28 mouse cellular contexts compared by ENCODE assay signal in genomic region chr7:64025155-64025554, GRCm38 (mm10).
A peak's percentile ranks its signal among the peaks of the same experiment; 100 is the strongest.
DNase-seq lines count a peak whose midpoint lies in the region; ATAC-seq lines count a peak whose summit lies in the region.
"Had no signal": no experiment of that assay in that cellular context is flagged by ENCODE, and none has a peak within 500 bp of the region (broad histone marks: within the 10 kb centered on the region; RNA-seq: fewer than 3 reads in every experiment).

No protein-coding gene starts in this region.

- no peak overlapping the region for H3K4me2 ChIP-seq in hindbrain, embryonic 12.5 days (replicated peaks)
- H3K4me2 ChIP-seq: embryonic facial prominence, embryonic 15.5 days; heart, embryonic 11.5 days; limb, embryonic 13.5 days; liver, embryonic 12.5 days; midbrain, embryonic 13.5 days had no signal

- H3K9ac ChIP-seq in hindbrain, embryonic 12.5 days = no peak overlapping the region
- H3K9ac ChIP-seq: embryonic facial prominence, embryonic 15.5 days; limb, embryonic 13.5 days; liver, embryonic 12.5 days; liver, postnatal 0 days; midbrain, embryonic 13.5 days had no signal

- no peak for ATAC-seq in hindbrain, embryonic 12.5 days (ENCODE audit: low FRiP score)
- ATAC-seq: forebrain, embryonic 14.5 days; intestine, embryonic 16.5 days; liver, embryonic 12.5 days; liver, postnatal 0 days; midbrain, embryonic 13.5 days had no signal

- H3K27ac ChIP-seq in hindbrain, embryonic 10.5 days = 0 out of 2 replicates have a peak overlapping the region, but pooled peaks have one; percentile 64
- H3K27ac ChIP-seq in hindbrain, embryonic 12.5 days = no peak overlapping the region
- H3K27ac ChIP-seq in limb, embryonic 10.5 days = no peak overlapping the region
- H3K27ac ChIP-seq: embryonic facial prominence, embryonic 10.5 days; embryonic facial prominence, embryonic 15.5 days; kidney, postnatal 0 days; limb, embryonic 13.5 days; liver, embryonic 12.5 days; midbrain, embryonic 13.5 days had no signal

- H3K27me3 ChIP-seq in hindbrain, embryonic 10.5 days (ENCODE audit: insufficient read depth, poor library complexity, severe bottlenecking) = no peaks in the 10 kb centered on the region
- H3K27me3 ChIP-seq in hindbrain, embryonic 12.5 days = no peaks in the 10 kb centered on the region
- H3K27me3 ChIP-seq in limb, embryonic 10.5 days (ENCODE audit: low read depth, poor library complexity, severe bottlenecking) = no peaks in the 10 kb centered on the region
- H3K27me3 ChIP-seq: embryonic facial prominence, embryonic 15.5 days; limb, embryonic 13.5 days; liver, embryonic 12.5 days; midbrain, embryonic 13.5 days had no signal

- peaks cover 19% of the 10 kb centered on the region for H3K4me1 ChIP-seq in hindbrain, embryonic 10.5 days (replicated peaks)
- H3K4me1 ChIP-seq in hindbrain, embryonic 12.5 days = peaks cover 5% of the 10 kb centered on the region
- H3K4me1 ChIP-seq in limb, embryonic 10.5 days = peaks cover 9% of the 10 kb centered on the region; the same call in 1 of the 2 replicates

- H3K4me3 ChIP-seq in hindbrain, embryonic 10.5 days = no peak overlapping the region
- no peak overlapping the region for H3K4me3 ChIP-seq in hindbrain, embryonic 12.5 days
- H3K4me3 ChIP-seq in limb, embryonic 10.5 days = no peak overlapping the region
- H3K4me3 ChIP-seq: embryonic facial prominence, embryonic 10.5 days; embryonic facial prominence, embryonic 15.5 days; limb, embryonic 13.5 days; liver, embryonic 12.5 days; midbrain, embryonic 13.5 days had no signal

- H3K9me3 ChIP-seq in hindbrain, embryonic 10.5 days = 0 out of 2 replicates have a peak, but pooled peaks cover 3% of the 10 kb centered on the region
- H3K9me3 ChIP-seq in hindbrain, embryonic 12.5 days (replicated peaks) = peaks cover 5% of the 10 kb centered on the region; the same call in 1 of the 2 replicates
- no peaks in the 10 kb centered on the region for H3K9me3 ChIP-seq in limb, embryonic 10.5 days (replicated peaks)
- H3K9me3 ChIP-seq: embryonic facial prominence, embryonic 10.5 days; embryonic facial prominence, embryonic 15.5 days; limb, embryonic 13.5 days; liver, embryonic 12.5 days had no signal

- DNase-seq in hindbrain, embryonic 10.5 days (ENCODE audit: low spot score) = no peak
- DNase-seq in spleen, postnatal 36 days (ENCODE audit: low spot score in 2 of 2) = peak; percentile 43 to 51
- no peak for DNase-seq in spleen, adult 12 weeks (ENCODE audit: low spot score)
- peak; percentile 22 for DNase-seq in retina, embryonic 14.5 days (ENCODE audit: low spot score)
- no peak for DNase-seq in limb, embryonic 10.5 days (ENCODE audit: low spot score)
- no peak for DNase-seq in thymus, postnatal 4 days
- DNase-seq: adrenal gland, postnatal 14 days; cerebellum, adult 11-12 months; cerebellum, postnatal 14 days; gastrocnemius, postnatal 25 days; heart, adult 18-20 months; heart, postnatal 4 days; kidney, adult 8-10 months; kidney, postnatal 4 days; liver, postnatal 0 days; lung, postnatal 36 days; thymus, adult 18-20 months; thymus, postnatal 25 days had no signal

- 81% methylated on average over 2 of the region's 2 CpGs for WGBS in hindbrain, embryonic 10.5 days
- WGBS in hindbrain, embryonic 12.5 days = 70% methylated on average over 2 of the region's 2 CpGs
- WGBS in limb, embryonic 10.5 days = 85% methylated on average over 2 of the region's 2 CpGs

- H3K36me3 ChIP-seq in hindbrain, embryonic 10.5 days = no peaks in the 10 kb centered on the region
- H3K36me3 ChIP-seq in hindbrain, embryonic 12.5 days = no peaks in the 10 kb centered on the region
- no peaks in the 10 kb centered on the region for H3K36me3 ChIP-seq in limb, embryonic 10.5 days
- H3K36me3 ChIP-seq: embryonic facial prominence, embryonic 10.5 days; embryonic facial prominence, embryonic 15.5 days; limb, embryonic 13.5 days; liver, embryonic 12.5 days; midbrain, embryonic 13.5 days had no signal

Comparison
In these comparisons a context has a peak if more than half of its experiments do, and no peak if none do; other contexts are left out.
1. DNase-seq: peak in spleen, postnatal 36 days (2 of 2) and retina, embryonic 14.5 days (single experiment); none in hindbrain, embryonic 10.5 days (single experiment), spleen, adult 12 weeks (single experiment), limb, embryonic 10.5 days (single experiment) and thymus, postnatal 4 days (single experiment).